Mouse (Mus musculus) spleen, postnatal 4 days (tissue): ENCODE measurements around the gene Htt.

Source experiments
- DNase-seq, 2 experiments: peaks; one replicate each; pipeline ENCODE4 v3.0.0; 2022; ENCODE audit warnings: low spot score in 2 of 2

Htt gene

GRCm38 (mm10) chr5:34889252-34889651 lies 127.7 kb downstream of the Htt start:
- no peak for DNase-seq

- peak; percentile 63 to 74 for DNase-seq
Observed at GRCm38 (mm10) chr5:34896697-34897453, 135.3 kb downstream of the Htt start.

DNA sequence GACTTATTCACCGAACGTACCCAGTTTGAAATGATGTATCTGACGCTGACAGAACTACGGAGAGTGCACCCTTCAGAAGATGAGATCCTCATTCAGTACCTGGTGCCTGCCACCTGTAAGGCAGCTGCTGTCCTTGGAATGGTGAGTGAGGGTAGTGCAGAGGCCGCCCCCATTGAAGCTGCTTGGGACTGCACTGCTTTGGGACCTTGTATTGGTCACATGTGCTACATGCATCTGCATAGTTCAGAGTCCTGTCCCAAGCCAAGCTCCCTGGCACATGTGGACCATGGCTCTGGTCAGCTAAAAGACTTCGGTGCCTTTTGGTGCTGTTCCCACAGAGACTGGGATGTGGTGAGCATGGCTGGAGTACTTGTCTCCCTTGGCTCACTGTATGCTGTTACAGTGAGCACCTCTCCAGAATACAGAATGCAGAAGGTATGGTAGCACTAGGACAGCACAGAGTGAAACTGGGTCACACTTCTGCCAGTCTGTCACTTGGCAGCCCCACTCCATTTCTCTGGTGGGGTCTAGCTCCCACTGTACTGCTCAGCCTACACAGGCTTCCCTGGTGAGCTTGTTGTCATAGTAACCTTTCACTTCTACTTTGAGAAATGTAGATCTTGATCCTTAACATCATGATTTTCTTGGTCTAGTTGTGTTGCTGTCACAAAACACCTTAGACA lies 138.4 kb downstream of the Htt start:
- no peak for DNase-seq

DNA sequence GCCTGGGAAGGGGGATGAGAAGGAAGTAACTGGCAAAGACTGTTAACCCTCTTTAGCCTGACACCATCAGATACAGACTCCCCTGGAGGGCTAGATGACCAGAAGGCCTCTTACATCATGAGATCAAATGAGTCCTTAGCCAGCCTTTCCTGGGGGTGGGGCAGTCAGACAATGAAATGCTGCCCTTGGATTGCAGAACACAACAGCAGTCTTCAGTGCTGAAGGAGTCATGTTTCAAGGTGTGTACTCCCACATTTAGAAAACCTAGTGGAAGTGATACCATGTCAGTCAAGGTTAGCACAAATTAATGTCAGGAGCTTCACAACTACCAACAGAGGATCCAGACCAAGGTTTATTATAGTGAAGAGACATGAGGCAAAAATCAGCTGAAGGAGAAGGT lies 140.8 kb downstream of the Htt start:
- no peak for DNase-seq

DNA sequence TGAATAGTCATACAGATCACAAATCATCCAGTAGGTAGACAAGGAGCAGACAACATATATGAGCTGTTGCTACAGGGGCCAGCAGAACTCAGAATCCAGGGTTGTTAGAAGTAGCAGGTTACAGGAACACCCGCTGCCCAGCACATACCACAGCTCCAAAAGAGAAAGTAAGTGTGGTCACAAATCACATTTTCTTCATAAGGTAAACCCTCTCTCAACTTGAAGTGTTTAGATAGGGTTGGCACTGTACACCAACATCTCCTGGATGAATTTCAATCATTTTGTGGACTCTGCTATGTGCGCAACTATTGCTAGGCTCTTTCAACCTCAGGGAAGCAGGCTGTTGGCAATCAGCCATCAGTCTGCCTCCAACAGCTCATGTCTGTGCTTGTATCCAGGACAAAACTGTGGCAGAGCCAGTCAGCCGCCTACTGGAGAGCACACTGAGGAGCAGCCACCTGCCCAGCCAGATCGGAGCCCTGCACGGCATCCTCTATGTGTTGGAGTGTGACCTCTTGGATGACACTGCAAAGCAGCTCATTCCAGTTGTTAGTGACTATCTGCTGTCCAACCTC lies 141.4 kb downstream of the Htt start:
- DNase-seq: no peak

- DNase-seq: no peak
Observed at GRCm38 (mm10) chr5:34904412-34904811, 142.9 kb downstream of the Htt start.

DNA sequence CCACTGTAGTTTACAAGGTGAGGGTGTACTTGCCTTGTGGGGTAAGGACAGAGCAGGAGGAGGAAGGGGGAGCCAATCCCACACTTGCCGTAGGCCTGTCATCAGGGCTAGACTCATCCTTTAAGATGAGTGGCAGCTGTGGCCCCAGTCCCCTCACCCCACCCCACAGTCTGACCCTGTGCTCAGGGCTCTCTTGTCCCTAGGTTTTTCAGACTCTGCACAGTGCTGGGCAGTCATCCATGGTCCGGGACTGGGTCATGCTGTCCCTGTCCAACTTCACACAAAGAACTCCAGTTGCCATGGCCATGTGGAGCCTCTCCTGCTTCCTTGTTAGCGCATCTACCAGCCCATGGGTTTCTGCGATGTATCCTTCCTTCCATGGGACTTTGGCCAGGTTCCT lies 145.7 kb downstream of the Htt start:
- no peak for DNase-seq

- no peak for DNase-seq
Observed at GRCm38 (mm10) chr5:34907910-34908725, 146.6 kb downstream of the Htt start, which contains the start of gene Msantd1. Msantd1 (plus strand) TSS chr5:34908012.

DNA sequence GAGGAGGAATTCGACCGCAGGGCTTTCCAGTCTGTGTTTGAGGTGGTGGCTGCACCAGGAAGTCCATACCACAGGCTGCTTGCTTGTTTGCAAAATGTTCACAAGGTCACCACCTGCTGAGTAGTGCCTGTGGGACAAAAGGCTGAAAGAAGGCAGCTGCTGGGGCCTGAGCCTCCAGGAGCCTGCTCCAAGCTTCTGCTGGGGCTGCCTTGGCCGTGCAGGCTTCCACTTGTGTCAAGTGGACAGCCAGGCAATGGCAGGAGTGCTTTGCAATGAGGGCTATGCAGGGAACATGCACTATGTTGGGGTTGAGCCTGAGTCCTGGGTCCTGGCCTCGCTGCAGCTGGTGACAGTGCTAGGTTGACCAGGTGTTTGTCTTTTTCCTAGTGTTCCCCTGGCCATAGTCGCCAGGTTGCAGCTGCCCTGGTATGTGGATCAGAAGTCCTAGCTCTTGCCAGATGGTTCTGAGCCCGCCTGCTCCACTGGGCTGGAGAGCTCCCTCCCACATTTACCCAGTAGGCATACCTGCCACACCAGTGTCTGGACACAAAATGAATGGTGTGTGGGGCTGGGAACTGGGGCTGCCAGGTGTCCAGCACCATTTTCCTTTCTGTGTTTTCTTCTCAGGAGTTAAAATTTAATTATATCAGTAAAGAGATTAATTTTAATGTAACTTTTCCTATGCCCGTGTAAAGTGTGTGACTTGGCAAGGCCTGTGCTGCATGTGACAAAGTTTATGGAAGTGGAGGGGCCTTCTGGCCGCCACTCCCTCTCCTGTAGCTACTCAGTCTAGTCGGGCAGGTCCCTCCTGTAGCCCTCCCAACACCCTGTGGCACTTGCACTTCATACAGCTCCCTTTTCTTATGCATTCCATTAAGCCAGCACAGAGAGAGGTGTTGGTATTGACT lies 147.4 kb downstream of the Htt start:
- DNase-seq: no peak

DNA sequence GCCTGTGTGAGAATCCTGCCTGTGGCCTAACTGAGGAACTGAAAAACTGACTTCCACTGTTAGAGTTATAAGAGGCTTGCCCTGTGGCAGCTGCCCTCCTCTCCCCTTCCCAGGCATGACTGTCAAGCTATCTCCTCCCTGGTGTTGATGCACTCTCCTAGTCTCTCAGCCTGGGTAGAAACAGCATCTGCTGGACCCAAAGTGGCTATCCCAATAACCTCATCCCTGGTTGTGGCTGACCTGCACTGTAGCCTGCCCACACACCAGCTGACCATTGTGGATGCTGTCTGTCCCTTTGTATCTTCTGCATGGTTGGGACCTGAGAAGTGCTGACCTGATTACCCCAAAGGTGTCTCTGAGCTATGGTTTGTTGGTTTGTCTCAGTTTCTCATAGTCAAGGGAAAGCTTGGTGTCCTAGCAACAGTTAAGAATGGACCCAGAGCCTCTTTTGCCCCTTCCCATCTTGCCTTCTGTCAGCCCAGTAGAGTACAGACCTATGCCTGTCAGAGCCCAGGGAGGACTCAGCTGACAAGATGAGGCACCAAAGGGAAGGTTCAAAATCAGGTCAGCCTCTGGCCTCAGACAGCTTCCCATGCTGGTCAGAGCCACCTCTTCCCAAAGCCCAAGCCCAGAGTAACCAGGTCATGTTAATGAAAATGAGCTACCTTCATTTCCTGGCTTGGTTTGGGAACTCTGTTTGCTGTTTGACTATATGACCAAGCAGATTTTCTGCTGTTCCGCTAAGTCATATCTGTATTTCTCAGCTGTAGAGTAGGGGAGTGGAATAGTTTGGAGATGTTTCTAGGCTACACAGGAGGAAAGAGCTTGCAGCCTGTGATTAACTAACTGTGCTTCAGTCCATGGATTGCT lies 148.3 kb downstream of the Htt start:
- DNase-seq: no peak

GRCm38 (mm10) chr5:34910504-34910815 lies 148.9 kb downstream of the Htt start:
- no peak for DNase-seq

GRCm38 (mm10) chr5:34915801-34916200 lies 154.3 kb downstream of the Htt start:
- DNase-seq: peak; percentile 82 to 91

DNA sequence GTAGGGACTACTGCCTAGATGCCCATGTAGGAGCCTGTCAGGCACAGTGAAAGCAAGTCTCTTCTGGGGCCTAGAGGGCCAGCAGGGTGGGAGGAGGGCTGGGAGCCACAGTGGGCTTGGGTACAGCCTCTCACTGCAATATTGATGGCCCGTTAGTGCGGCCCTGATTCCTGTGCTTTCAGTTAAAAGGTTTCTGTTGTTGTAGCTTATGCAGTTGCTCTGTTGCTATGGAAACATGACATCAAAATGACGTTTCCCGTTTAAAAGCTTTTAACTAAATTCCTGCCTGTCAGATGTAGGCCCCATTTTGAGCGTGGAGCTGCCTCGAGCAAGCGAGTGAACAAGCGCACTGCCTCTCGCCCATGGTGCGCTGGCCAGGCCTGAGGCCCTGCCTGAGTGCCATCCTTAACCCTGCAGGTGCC lies 155.7 kb downstream of the Htt start:
- no peak for DNase-seq

GRCm38 (mm10) chr5:34918785-34919184 lies 157.2 kb downstream of the Htt start:
- DNase-seq: no peak

- DNase-seq: no peak
Observed at GRCm38 (mm10) chr5:34922531-34922930, 161.0 kb downstream of the Htt start.

- DNase-seq: peak in 1 of 2 experiments; percentile 52
Observed at GRCm38 (mm10) chr5:34923920-34924319, 162.4 kb downstream of the Htt start.

DNA sequence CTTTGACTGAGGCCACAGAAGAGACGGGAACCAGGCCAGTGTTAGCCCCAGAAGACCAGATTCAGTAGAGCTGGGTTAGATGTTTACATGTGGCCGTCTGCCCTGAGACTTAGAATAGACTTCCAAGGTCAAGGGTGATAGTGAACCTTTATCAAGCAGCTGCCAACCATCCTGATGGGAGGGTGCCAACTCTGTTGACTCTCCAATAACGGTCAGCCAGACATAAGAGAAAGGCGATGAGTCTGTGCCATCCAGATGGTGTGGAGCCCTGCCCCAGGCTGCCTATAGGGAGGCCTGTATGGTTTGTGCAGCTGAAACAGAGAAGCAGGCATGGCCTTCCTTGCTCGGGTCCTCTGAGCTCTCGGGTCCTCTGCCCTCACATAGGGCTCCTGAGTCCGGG lies 163.0 kb downstream of the Htt start:
- peak; percentile 78 to 80 for DNase-seq

- DNase-seq: no peak
Observed at GRCm38 (mm10) chr5:34927648-34928047, 166.1 kb downstream of the Htt start.

GRCm38 (mm10) chr5:34930151-34930975 lies 168.8 kb downstream of the Htt start:
- no peak for DNase-seq
